Mouse (Mus musculus): ENCODE results near the gene Hist1h2an.
"Not testable (repeated sequence)": the region's sequence is repeated elsewhere in the genome, so short reads cannot be mapped to it uniquely, and the experiment has no call there.

The Hist1h2an gene

DNA sequence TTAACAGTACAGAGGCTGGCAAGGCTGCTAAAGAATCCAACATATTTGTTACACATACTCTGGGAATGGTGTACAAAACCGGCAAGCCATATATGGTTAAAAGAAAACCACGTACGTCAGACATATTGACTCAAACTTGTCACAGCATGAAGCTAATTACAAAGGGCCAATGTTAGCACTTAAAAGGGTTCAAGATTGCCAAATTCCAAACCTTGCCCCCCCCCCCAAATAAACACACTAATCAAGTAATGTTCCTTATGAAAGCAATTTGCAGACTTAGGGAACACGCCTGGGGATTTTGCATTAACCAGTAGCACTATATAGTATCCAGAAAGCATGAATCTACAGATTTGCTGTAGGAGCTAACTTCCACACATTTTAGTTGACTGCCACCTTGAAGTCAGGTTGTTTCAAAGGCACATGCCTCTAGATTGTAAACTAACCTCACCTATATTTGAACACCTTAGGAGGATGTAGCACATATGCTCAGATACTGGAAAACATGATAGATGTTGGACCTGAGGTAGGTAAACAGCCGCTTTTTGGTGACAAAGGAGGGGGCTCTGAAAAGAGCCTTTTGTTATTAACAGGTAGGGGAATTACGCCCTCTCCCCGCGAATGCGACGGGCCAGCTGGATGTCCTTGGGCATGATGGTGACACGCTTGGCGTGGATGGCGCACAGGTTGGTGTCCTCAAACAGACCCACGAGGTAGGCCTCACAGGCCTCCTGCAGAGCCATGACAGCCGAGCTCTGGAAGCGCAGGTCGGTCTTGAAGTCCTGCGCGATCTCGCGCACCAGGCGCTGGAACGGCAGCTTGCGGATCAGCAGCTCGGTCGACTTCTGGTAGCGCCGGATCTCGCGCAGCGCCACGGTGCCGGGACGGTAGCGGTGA lies 4.4 kb downstream of the Hist1h2an start:
- DNase-seq: not testable (repeated sequence)

DNA sequence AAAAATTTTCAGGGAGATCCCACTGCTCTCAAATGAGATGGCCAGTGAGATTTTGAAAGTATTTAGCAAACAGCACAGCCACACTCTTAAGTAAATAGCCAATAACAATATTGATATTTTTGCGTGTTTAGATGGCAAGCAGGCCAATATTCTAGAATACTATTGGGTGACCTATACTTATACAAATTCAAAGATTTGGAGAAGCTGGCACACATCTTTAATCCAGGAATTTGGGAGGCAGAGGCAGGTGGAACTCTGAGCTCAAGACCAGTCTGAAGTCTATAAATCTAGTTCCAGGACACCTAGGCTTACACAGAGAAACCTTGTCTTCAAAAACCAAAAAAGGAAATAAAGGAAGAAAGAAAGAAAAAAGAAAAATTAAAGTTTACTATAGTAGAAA lies 5.4 kb downstream of the Hist1h2an start:
- DNase-seq: no peak

DNA sequence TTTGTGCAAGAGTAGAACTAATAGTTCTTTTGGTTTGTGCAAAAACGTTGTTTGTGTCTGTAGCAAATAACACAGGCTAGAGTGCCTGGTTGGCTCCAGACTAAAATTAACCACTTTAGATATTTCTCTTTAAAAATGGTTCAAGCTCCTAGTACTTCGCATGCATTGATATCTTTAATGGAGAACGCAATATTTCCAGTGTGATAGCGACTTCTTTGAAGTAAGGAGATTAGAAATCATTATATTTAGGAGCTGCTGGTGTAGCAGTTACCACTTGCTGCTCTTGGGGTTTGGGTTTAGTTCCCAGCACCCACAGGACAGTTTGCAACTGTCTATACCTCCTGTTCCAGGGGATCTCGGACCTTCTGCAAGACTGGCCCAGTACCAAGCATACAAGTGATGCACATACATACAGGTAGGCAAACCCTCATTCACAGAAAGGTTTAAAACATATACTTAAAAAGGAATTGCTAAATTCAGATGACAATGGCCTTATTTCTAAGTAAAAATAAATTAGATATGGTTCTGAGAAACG lies 5.9 kb downstream of the Hist1h2an start:
- DNase-seq: no peak

DNA sequence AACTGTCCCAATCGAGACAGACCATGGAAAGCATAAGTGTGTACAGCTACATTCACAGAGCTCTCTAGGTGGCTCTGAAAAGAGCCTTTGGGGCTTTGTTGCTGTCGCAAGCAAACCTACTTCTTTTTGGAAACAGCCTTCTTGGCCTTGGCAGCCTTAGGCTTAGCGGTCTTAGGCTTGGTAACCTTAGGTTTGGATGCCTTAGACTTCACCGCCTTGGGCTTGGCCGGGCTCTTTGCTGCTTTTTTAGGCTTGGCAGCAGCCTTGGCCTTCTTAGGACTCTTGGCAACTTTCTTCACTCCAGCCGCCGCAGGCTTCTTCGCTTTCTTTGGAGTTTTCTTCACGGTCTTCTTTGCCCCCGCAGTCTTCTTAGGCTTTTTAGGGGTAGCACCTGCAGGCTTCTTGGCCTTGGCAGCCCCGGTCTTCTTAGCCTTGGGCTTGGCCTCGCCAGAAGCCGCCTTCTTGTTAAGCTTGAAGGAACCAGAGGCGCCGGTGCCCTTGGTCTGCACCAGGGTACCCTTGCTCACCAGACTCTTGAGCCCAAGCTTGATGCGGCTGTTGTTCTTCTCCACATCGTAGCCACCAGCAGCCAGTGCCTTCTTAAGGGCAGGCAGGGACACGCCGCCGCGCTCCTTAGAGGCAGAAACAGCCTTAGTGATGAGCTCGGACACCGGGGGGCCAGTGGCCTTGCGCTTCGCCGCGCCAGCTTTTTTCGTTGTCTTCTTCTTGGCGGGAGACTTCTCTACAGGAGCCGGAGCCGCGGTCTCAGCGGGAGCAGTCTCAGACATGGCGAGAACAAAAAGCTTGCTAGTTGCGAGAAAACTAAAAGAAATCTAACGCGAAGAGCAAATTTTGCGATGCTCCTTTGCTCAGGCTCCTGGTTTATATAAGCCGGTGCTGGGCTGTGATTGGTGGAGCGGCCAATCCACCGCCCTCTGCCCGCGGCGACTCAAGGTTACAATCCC lies 7.0 kb downstream of the Hist1h2an start, which contains the start of gene Hist1h1b:
Gene Hist1h1b, minus strand, starts transcription at position 859 of the 965 bp plus-strand sequence.
- peak; percentile 53 for DNase-seq

DNA sequence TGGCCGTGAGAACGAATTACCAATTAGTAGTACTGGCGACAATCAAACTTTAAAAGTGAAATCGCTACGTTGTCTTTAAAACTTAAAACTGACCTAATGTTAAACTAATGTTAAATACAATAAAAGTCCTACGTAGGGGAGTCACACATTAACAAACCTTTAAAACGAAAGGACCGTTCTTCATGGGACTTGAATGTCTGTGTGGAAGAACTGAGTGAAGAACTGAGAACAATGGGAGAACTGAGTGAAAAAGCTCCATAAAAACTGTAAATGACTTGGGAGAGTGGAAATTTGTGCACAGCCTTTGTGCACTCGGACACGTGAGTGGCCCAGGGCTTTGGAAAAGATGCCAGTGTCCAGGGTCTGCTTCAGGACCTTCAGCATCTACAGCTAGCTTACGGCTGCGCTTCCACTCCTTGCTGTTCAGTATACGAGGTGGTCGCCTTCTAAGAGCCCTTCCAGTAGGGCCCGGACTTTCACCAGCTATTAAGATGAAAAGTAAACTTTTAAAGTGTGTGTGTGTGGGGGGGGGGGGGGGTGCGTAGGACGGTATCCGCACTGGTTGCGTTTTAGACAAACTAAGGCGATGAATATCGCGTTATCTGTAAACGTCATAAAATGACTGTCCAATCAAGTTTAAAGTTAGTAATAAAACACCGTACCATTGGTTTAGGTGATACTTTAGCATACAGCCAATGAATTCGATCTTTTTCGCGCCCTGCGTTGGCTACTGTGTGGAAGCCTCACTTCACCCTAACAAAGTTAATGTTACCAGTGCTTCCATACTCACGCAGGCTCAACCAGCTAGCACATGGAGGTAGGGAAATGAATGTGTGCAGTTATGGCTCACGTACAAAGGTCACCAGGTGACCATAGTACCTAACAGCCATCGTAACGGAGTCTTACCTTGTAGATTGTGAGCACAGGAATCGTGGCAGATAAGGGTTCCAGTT lies 7.9 kb downstream of the Hist1h2an start:
- DNase-seq: peak; percentile 88

DNA sequence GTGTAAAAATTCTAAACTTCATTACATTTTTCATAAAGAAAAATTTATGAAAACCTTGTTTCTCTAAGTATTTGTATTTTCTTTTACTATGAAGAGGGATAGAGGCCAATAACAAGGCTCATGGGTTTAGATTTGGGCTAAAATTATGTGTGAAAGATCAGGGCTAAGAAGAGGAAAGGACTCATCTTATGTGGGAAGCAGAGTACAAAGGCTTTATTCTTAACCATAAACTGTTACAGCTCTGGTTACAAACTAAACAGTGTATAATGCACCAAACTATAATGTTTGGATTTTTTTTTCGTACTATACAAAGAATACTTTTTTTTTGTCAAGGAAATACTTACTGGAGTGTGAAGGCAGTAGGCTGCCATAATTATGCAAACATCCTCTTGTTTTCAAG lies 31.3 kb downstream of the Hist1h2an start:
- DNase-seq: no peak

DNA sequence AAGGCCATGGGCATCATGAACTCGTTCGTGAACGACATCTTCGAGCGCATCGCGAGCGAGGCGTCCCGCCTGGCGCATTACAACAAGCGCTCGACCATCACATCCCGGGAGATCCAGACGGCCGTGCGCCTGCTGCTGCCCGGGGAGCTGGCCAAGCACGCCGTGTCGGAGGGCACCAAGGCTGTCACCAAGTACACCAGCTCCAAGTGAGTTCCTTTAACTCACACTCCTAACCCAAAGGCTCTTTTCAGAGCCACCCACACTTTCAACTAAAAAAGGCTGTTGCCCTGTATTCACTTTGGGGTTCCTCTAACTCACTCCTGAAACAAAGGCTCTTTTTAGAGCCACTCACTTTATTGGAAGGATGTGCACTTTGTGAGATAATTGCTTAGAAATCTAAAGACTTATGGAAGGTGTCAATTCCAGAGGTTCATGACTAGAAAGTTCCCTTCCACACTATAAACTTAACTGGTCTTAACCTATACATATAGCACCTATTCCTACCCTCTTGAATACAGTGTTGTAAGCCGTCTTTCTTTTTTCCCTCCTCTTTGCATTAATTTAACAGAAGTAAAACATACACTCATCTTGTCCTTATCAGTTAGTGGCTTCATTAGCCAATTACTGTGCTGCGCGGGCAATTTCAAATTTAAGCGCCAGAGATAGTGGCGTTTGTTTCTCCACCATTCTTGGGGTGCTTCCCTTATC lies 32.6 kb downstream of the Hist1h2an start:
- DNase-seq: peak; percentile 32

DNA sequence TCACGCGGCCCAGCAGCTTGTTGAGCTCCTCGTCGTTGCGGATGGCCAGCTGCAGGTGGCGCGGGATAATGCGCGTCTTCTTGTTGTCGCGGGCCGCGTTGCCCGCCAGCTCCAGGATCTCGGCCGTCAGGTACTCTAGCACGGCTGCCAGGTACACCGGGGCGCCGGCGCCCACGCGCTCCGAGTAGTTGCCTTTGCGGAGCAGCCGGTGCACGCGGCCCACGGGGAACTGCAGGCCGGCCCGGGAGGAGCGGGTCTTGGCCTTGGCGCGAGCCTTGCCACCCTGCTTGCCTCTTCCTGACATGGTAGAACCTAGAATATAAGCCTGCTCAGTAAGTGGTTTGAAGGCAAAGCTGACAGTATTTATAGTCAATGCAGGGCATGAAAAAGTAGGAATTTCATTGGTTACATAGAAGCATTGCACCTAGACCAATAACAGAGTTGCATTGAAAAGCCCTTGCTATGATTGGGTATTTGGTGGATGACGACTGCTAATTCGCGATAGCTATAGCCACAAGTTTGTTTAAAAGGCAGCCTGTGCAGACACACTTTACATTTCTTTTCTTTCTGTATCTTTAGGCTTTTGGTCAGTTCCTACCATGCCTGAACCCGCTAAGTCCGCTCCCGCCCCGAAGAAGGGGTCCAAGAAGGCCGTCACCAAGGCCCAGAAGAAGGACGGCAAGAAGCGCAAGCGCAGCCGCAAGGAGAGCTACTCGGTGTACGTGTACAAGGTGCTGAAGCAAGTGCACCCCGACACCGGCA lies 33.3 kb downstream of the Hist1h2an start, which contains the start of the genes Hist1h2ak and Hist1h2bn:
Gene Hist1h2ak, minus strand, starts transcription at position 304 of the 762 bp plus-strand sequence.
Gene Hist1h2bn, plus strand, starts transcription at position 600 of the 762 bp plus-strand sequence.
- peak; percentile 87 for DNase-seq

DNA sequence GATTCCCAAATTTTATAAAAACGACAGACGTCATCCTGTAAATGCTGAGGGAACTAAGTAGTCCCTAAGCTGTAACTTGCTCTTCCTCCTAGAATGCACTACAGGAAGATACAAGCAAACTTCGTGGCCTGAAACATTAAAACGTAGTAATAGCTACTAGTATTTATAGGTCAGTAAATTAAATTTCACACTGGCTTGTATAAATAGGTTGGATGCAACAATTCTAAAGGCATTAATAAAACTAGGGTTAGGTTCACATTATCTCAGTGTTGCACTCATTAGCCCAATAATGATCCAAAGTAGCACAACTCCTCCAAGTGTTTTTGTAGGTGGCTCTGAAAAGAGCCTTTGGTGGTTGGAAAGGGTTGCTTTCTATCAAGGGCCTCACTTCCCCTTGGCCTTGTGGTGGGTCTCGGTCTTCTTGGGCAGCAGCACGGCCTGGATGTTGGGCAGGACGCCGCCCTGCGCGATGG lies 33.9 kb downstream of the Hist1h2an start:
- no peak for DNase-seq

DNA sequence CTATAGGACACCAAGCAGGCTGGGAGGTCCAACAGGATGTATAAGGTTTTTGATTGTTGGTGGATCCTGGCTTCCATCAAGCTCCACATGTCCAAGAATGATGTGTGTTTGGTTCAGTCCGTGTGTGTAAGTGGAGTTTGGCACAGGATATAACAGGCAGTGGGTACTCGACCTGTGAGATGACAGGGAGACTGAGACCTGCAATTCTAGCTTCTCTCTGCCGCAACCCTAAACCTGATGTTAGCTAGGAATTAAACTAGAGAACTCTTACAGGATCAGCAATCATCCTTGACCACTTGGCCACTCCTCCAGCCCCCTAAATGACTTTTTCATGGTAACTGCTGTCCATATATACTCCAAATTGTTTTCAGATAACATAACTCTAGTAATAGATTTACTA lies 34.7 kb downstream of the Hist1h2an start:
- no peak for DNase-seq

DNA sequence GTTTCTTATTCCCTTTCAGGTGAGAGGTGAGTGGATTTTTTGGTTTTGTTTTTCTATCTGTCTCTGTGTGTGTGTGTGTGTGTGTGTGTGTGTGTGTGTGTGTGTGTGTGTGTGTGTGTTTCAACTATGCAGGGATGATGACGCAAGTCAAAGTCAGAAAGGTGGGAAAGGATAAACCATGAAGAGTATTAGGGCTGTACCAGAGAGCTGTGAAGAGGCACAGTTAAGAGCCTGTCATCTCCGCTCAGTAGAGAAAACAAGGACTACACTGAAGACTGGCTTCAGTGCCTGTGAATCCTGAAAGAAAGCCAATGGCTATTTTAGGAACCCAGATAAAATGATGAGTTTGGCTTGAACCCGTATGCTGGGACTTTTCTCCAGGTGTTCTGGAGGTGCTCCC lies 35.2 kb downstream of the Hist1h2an start:
- DNase-seq: no peak

DNA sequence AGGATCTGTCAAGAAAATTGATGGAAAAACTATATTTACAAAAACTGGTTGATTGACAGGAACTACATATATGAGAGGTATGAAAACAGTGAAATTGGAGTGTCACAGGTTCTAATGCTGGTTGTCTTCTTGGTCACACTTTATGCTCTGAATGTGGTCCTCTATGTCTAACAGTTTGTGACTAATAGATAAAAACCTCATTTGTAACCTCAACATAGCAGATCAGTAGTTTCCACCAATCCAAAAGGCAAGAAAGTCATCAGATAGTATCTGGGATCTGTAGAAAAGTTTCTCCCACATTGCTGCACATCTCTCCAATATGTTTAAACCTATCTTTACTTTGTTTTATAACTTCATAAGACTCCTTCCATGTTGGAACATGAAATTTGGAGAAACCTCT lies 35.6 kb downstream of the Hist1h2an start:
- DNase-seq: no peak

DNA sequence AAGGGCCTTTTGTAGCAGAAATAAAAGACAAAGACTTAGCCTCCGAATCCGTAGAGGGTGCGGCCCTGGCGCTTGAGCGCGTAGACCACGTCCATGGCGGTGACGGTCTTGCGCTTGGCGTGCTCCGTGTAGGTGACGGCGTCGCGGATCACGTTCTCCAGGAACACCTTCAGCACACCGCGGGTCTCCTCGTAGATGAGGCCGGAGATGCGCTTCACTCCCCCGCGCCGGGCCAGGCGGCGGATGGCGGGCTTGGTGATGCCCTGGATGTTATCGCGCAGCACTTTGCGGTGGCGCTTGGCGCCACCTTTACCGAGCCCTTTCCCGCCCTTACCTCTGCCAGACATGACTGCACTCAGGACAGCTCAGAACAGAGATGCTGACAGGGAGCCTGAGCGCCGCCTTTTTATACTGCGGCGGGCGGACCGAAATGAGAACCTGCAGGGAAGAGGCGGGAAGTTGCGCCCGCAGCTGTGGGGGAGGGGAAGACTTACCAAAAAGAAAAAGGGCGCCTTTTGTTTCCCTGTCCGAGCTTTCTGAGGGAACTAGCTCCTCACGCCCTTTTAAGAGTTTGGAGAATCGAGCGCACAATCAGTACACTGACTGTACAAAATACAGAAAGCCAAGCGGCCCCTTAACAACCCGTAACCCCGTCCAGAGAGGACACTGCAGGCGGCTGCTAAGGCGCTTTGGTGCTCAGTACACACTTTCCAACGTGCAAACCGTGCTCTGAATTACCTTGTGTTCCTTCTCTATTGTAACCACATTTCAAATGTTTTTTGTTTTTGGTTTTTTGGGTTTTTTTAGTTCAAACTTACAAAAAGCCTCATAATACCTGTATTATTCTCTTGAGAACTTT lies 36.6 kb downstream of the Hist1h2an start, which contains the start of gene Hist1h4k:
Gene Hist1h4k, minus strand, starts transcription at position 347 of the 859 bp plus-strand sequence.
- peak; percentile 91 for DNase-seq

DNA sequence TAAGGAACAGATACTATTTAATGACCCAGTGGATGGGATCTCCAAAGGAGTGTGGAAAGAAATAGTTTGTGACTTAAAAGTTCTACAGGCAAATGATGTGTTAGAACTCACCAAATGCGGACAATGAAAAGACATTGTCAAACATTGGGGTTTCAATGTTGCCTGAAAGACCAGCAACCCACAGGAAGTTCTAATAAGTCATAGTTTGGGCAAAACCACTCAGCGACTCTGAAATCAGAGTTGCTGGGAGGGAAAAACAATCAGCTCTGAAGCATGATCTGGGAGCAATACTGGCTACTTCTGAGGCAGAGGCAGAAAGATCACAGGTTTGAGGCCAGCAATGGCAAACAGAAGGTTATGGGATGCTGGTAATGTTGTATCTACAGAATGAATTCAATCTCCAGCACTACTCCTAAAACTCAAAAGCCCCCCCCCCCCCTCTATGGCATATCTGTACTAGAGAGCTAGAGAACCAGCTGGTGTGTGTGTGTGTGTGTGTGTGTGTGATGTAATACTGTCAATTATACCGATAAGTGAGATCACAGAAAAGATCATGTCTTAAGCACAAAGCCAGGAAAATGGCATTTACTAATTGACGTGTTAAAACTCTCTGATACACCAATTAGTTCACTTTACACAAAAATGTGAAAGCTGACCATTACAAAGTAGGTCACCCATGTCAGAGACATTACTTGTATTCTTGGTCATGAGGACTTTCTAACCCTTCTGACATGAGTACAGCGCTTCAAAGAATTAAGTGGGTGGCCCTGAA lies 37.4 kb downstream of the Hist1h2an start:
- DNase-seq: no peak

DNA sequence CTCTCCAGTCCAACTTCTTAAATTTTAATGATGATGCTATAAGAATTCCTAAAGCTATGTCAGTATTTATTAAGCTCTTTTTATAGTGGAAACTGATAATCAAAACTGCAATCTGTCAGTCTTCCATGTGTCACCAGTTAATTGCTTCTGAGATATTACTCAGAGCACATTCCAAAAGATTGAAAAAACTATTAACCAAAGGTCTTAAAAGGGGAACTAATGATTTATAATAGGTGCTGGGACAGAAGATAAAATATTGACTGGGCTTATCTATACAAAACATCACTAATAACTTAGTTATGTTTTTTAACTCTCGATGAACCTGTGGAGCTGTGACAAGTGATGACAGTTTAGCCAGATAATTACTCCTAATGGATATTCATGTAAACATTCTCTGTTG lies 42.0 kb downstream of the Hist1h2an start:
- DNase-seq: no peak
